Mouse (Mus musculus) midbrain, embryonic 12.5 days (tissue): ENCODE results near the gene Smbd1. TPM values are rescaled to one million over a fixed set of nuclear protein-coding genes. Genes with fewer than 3 reads are reported as not detected.

ENCODE experiments used
- ATAC-seq: fragments of 200-750 bp; cut with Nextera tagmentation; 2 replicates; pipeline ENCODE4 v1.8.0; 2017; ENCODE audit warnings: low read depth, moderate TSS enrichment, moderate library complexity; ENCODE audit not compliant: low FRiP score
- H3K27ac ChIP-seq: fragments of 300-500 bp; sonication (generic); replicated peaks from 2 replicates; pipeline ENCODE4 v1.5.1; 2016; ENCODE audit warnings: mild to moderate bottlenecking
- H3K27me3 ChIP-seq: fragments of 300-500 bp; sonication (generic); 2 replicates; pipeline ENCODE4 v1.6.1; 2016; ENCODE audit warnings: mild to moderate bottlenecking
- H3K36me3 ChIP-seq: fragments of 300-500 bp; sonication (generic); 2 replicates; pipeline ENCODE4 v1.6.1; 2016
- H3K4me1 ChIP-seq: fragments of 300-500 bp; sonication (generic); 2 replicates; pipeline ENCODE4 v1.6.1; 2016
- H3K4me2 ChIP-seq: fragments of 300-500 bp; sonication (generic); replicated peaks from 2 replicates; pipeline ENCODE4 v1.6.1; 2016; ENCODE audit warnings: mild to moderate bottlenecking, moderate library complexity
- H3K4me3 ChIP-seq: fragments of 300-500 bp; sonication (generic); 2 replicates; pipeline ENCODE4 v1.5.1; 2016; ENCODE audit warnings: mild to moderate bottlenecking
- H3K9ac ChIP-seq: fragments of 300-500 bp; sonication (generic); replicated peaks from 2 replicates; pipeline ENCODE4 v1.6.1; 2016; ENCODE audit warnings: mild to moderate bottlenecking, moderate library complexity
- H3K9me3 ChIP-seq: fragments of 300-500 bp; sonication (generic); 2 replicates; pipeline ENCODE4 v1.6.1; 2016; ENCODE audit warnings: mild to moderate bottlenecking
- WGBS: fragments of 180-500 bp; shearing (Covaris S2); methylation state at CpG from one replicate; pipeline ENCODE4 v1.1.7; 2016; 5-methylcytosine and 5-hydroxymethylcytosine counted together
- polyA plus RNA-seq: library from polyadenylated mRNA; unstranded; fragments of >200 nt; fragmentation: Nextera tagmentation; extraction: Ambion mirVana; gene quantifications from 2 replicates; pipeline ENCODE4 v1.2.1, GENCODE M21; 2016

The Smbd1 gene
- polyA plus RNA-seq, 1 experiment from 2014 or later: not detected

DNA sequence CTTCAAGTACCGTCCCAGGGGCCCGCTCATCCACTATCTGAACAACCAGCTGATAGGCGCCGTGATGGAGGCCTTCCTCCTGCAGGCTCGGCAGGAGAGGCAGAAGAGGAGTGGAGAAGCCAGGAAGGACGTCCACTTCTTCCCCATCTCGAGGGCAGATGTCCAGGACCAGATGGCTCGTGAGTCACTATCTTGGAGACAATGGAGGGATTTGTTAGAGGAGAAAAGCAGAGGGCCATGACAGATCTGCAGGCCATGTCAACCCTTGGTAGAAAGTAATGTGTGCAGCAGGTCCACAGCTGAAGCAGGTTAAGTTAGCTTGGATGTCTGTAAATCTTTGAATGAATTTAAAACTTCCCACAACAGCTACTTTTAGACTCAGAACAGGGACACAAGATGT lies 31.3 kb downstream of the Smbd1 start:
- Histone ChIP-seq H3K9me3 (no peaks in the 10 kb centered on the region), H3K27me3 (0 out of 2 replicates have a peak, but pooled peaks cover 12% of the 10 kb centered on the region), H3K4me3 (no peak overlapping the region), H3K36me3 (no peaks in the 10 kb centered on the region), H3K27ac (no peak overlapping the region), H3K4me2 (no peak overlapping the region), H3K4me1 (peaks cover 12% of the 10 kb centered on the region; the same call in 1 of the 2 replicates), H3K9ac (no peak overlapping the region)
- ATAC-seq: no peak
- 68% methylated on average over 8 of the region's 8 CpGs for WGBS

DNA sequence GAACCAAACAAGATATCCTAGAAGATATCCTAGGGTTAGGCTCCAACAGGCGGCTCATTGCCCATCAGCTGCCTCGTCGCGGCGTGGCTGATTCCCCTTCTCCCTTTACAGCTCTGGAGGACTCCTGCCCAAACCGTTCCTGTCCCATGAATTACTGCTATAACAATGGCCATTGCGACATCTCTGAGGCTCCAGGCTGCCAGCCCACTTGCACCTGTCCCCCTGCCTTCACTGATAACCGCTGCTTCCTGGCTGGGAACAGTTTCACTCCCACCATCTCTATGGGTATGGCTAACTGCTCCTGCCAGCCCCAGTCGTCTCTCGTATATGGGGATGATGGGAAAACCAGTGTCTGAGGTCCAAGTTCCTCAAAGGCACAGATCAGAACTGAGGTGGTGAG lies 33.6 kb downstream of the Smbd1 start:
- WGBS: 87% methylated on average over 10 of the region's 10 CpGs
- Histone ChIP-seq H3K4me2 (no peak overlapping the region), H3K36me3 (no peaks in the 10 kb centered on the region), H3K27me3 (0 out of 2 replicates have a peak, but pooled peaks cover 12% of the 10 kb centered on the region), H3K4me3 (no peak overlapping the region), H3K9ac (no peak overlapping the region), H3K4me1 (peaks cover 6% of the 10 kb centered on the region; the same call in 1 of the 2 replicates), H3K9me3 (no peaks in the 10 kb centered on the region), H3K27ac (no peak overlapping the region)
- ATAC-seq: no peak

GRCm38 (mm10) chr16:32766904-32767303 lies 43.4 kb downstream of the Smbd1 start:
- no peak overlapping the region for H3K9ac ChIP-seq
- H3K27me3 ChIP-seq: no peaks in the 10 kb centered on the region
- peaks cover 3% of the 10 kb centered on the region; the same call in 1 of the 2 replicates for H3K4me1 ChIP-seq
- WGBS: 95% methylated on average over 7 of the region's 7 CpGs
- ATAC-seq: no peak
- H3K4me2 ChIP-seq: no peak overlapping the region
- no peaks in the 10 kb centered on the region for H3K9me3 ChIP-seq
- no peaks in the 10 kb centered on the region for H3K36me3 ChIP-seq
- H3K4me3 ChIP-seq: no peak overlapping the region
- no peak overlapping the region for H3K27ac ChIP-seq

GRCm38 (mm10) chr16:32764961-32765360 lies 45.3 kb downstream of the Smbd1 start:
- Histone ChIP-seq H3K4me1 (no peaks in the 10 kb centered on the region), H3K27me3 (no peaks in the 10 kb centered on the region), H3K9ac (no peak overlapping the region), H3K36me3 (no peaks in the 10 kb centered on the region), H3K4me3 (no peak overlapping the region), H3K9me3 (no peaks in the 10 kb centered on the region), H3K27ac (no peak overlapping the region), H3K4me2 (no peak overlapping the region)
- 82% methylated on average over 6 of the region's 6 CpGs for WGBS
- ATAC-seq: no peak

DNA sequence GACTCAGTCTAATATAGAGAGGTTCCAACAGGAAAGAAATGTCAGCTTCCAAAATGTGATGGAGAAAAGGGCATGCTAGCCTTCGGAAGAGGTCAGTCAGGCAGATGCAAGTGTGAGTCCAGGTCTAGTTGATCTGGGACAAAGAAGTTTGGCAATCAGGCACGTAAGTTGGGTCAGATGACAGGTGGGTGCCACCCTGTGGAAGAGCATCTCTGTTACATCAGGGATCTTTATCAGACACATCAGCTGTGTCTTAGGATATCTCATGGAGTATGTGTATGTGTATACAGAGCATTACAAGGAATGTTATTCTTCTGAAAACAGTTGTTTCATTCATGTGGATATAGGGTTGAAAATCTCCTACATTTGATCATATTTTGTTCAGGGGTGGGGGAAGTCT lies 45.7 kb downstream of the Smbd1 start:
- WGBS: 88% methylated on average over 2 of the region's 2 CpGs
- H3K4me3 ChIP-seq: no peak overlapping the region
- ATAC-seq: no peak
- no peak overlapping the region for H3K9ac ChIP-seq
- H3K9me3 ChIP-seq: no peaks in the 10 kb centered on the region
- H3K27ac ChIP-seq: no peak overlapping the region
- H3K4me1 ChIP-seq: no peaks in the 10 kb centered on the region
- no peaks in the 10 kb centered on the region for H3K27me3 ChIP-seq
- no peaks in the 10 kb centered on the region for H3K36me3 ChIP-seq
- no peak overlapping the region for H3K4me2 ChIP-seq

Other genes with a start within 250 kb of the Smbd1 start
- gene Tfrc, start 201.6 kb downstream of the Smbd1 start, polyA plus RNA-seq: 61.0 and 64.1 TPM in 2 replicates
- 9.5 and 11.9 TPM in 2 replicates for gene Tnk2, start 166.6 kb downstream of the Smbd1 start, polyA plus RNA-seq
- 0.03 TPM in 1 of 2 replicates, not detected in the other for gene Muc4, start 74.6 kb downstream of the Smbd1 start, polyA plus RNA-seq
- not detected in 2 replicates for gene Muc20, start 13.0 kb downstream of the Smbd1 start, polyA plus RNA-seq
- gene Fyttd1, start 67.0 kb upstream of the Smbd1 start, polyA plus RNA-seq: 114 and 122 TPM in 2 replicates
- 23.6 and 26.5 TPM in 2 replicates for gene Rubcn, start 67.3 kb upstream of the Smbd1 start, polyA plus RNA-seq
- 48.5 and 53.4 TPM in 2 replicates for gene Lrch3, start 103.6 kb upstream of the Smbd1 start, polyA plus RNA-seq
- gene Iqcg, start 245.7 kb upstream of the Smbd1 start, polyA plus RNA-seq: 4.2 and 5.1 TPM in 2 replicates
- 684 TPM in 2 replicates for gene Rpl35a, start 246.0 kb upstream of the Smbd1 start, polyA plus RNA-seq